Mouse (Mus musculus): ENCODE data around the gene Nop56. TPM values are rescaled to one million over a fixed set of nuclear protein-coding genes. Genes with fewer than 3 reads are reported as not detected.

Gene Nop56
- total RNA-seq, 1 experiment from 2014 or later = 104 TPM

DNA sequence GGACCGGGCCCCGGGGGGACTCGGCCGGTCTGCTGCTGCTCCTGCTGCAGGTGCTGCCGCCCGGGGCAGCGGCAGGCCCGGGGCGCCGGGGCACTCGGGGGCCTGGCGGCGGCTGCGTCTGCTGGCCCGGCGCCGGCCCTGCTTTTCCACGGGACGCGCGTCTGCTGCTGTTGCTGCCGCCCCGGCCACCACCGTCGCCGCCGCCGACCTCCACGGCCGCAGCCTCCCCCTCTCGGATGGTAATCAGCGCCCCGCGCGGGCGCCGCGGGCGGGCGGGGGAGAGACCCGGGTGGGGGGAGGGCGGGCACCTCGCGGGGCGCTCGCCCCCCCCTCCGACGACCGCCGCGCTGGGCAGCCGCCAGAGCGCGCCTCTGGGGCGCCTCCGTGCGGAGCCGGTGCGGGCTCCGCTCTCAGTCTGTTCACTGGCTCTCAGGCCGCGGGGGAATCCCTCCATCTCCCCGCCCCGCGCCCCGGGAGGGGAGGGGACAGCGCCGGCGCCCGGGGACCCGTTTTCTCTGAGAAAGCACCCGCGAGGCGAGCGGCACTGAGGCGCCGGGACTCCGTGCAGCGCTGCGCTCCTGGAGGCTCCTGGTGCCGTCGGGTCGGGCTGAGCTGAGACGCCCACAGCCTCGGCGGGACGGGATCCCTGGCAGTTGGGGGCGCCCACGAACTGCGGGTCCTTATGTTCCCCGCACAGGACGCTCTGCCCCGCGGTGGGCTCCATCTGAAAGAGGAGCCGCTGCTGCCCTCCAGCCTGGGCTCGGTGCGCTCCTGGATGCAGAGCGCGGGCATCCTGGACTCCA, 21.3 kb downstream of the Nop56 start:
- DNase-seq = peak; percentile 60

DNA sequence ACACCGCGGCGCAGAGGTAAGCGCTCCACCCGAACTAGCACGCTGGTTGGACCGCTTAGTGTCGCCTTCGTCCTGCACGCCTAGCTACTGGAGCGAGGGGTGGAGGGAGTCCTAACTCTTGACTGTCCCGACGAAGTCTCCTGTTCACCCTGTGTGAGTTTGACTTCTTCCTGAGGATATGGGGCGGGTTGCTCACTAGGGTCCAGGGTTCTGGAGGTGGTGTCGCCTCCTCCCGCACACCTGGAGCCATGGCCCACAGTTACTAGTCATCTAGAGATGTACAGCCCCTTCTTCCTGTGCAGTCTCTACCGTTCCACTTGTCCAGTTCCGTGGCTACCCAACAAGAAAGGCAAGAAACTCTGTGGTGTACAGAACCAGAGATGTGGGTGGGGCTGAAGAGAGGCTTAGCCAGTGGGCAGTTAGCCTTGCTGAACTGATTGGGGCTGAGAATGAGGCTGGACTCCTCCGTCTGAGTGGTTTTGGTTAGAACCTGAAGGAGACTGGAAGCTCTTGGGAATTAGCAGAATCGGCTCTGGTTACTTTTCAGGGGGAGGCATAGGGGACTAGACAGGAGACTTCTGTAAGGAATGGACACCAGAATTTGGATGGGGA, 22.0 kb downstream of the Nop56 start:
- DNase-seq = no peak

DNA sequence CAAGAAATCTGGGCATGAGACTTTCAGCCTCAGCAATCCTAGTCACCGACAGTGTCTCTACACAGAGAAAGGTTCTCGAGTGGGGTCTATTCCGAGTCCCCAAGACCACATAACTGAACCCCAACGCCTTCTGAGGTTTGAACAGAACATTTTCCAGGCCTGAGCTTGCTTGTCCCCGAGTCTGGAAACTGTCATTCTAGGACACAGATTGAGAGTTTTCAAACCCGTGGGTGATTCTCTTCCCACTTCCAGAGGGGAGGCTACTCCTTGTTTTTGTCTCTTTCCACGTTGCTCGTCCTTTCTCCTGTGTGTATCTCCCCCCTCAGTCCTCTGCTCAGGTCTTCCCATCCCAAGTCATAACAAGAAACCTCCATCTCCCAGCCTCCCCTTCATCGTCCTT, 23.4 kb downstream of the Nop56 start:
- DNase-seq = no peak

DNA sequence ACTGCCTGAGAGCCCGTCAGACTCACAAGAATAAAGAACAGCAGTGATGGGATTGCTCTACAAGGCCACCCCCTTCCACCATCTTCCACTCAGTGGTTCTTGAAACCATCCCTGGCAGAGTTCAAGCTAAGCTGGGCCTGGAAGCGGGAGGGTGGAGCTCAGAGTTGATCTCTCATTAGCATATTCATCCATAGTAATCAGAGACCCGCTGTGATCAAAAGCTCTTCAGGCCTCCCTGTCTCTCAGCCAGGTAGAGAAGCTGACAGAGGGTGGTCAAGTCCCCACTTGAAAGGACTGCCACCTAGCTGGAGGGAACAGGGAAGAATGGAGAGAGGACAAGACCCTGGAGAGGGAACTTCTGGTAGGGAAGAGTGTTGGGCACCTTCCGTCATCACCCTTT, 28.8 kb downstream of the Nop56 start:
- DNase-seq = no peak

DNA sequence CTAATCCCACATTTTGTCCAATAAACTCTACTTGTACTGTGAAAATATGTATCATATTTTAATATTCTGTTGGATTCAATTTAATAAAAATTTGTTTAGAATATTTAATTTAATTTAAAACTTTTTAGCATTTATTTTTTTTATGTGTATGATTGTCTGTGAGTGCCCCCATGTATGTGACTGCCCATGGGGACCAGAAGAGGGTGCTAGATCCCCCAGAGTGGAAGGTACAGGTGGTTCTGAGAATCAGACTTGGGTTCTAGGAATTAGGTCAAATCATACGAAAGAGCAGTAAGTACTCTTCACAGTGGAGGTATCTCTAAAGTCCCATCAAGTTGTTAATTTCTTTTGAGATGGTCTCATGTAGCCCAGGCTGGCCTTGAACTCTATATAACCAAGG, 52.8 kb downstream of the Nop56 start:
- DNase-seq = no peak

Other genes with a start within 250 kb of the Nop56 start
- gene Tgm6, start 162.0 kb upstream of the Nop56 start, total RNA-seq (2021) = not detected in 2 replicates
- 175 and 178 TPM in 2 replicates for gene Snrpb, start 95.0 kb upstream of the Nop56 start, total RNA-seq (2021)
- gene Tmc2, start 79.2 kb upstream of the Nop56 start, total RNA-seq (2021) = not detected in 2 replicates
- 319 and 388 TPM in 2 replicates for gene Idh3b, start 10.1 kb downstream of the Nop56 start, total RNA-seq (2021)
- gene Ebf4, start 20.7 kb downstream of the Nop56 start, total RNA-seq (2021) = 5.0 and 5.3 TPM in 2 replicates
- 3.5 and 4.2 TPM in 2 replicates for gene Cpxm1, start 123.1 kb downstream of the Nop56 start, total RNA-seq (2021)
- gene Gm28372, start 130.8 kb downstream of the Nop56 start, total RNA-seq (2021) = not detected in 2 replicates
- gene 1700020A23Rik, start 130.8 kb downstream of the Nop56 start, total RNA-seq (2021) = not detected in 2 replicates
- not detected in 2 replicates for gene Tmem239, start 132.0 kb downstream of the Nop56 start, total RNA-seq (2021)
- 80.9 and 81.9 TPM in 2 replicates for gene Vps16, start 149.9 kb downstream of the Nop56 start, total RNA-seq (2021)
- gene Pced1a, start 150.3 kb downstream of the Nop56 start, total RNA-seq (2021) = 18.9 and 19.9 TPM in 2 replicates
- 115 and 144 TPM in 2 replicates for gene Ptpra, start 175.8 kb downstream of the Nop56 start, total RNA-seq (2021)

Measured in adrenal gland, postnatal 25 days (tissue).